Mouse (Mus musculus) embryonic facial prominence, embryonic 14.5 days (tissue): ENCODE measurements at regions not wholly inside any gene's neighbourhood (a gene's known extent, or its start where the extent isn't known, plus 50 kb on each side); places are given as distances from the start of the nearest gene placed in this dataset.

Experiments
- ATAC-seq: fragments of 200-750 bp; cut with Nextera tagmentation; 2 replicates; pipeline ENCODE4 v1.8.0; 2017; ENCODE audit warnings: low read depth, moderate number of reproducible peaks, moderate TSS enrichment
- DNase-seq: peaks from one replicate; pipeline ENCODE4 v3.0.0-alpha.2; 2015; ENCODE audit warnings: low spot score
- H3K27ac ChIP-seq: fragments of 300-500 bp; sonication (generic); replicated peaks from 2 replicates; pipeline ENCODE4 v1.5.1; 2014; ENCODE audit warnings: low read depth, mild to moderate bottlenecking, low read length, moderate library complexity
- H3K27me3 ChIP-seq: fragments of 300-500 bp; sonication (generic); replicated peaks from 2 replicates; pipeline ENCODE4 v1.6.1; 2014; ENCODE audit warnings: low read length; ENCODE audit not compliant: control insufficient read depth, insufficient read depth
- H3K36me3 ChIP-seq: fragments of 300-500 bp; sonication (generic); 2 replicates; pipeline ENCODE4 v1.6.1; 2014; ENCODE audit warnings: low read length, mixed read lengths; ENCODE audit not compliant: control insufficient read depth, insufficient read depth
- H3K4me1 ChIP-seq: fragments of 300-500 bp; sonication (generic); 2 replicates; pipeline ENCODE4 v1.6.1; 2014; ENCODE audit warnings: antibody characterized with exemption, low read length; ENCODE audit not compliant: control insufficient read depth, insufficient read depth
- H3K4me2 ChIP-seq: fragments of 300-500 bp; sonication (generic); 2 replicates; pipeline ENCODE4 v1.6.1; 2014; ENCODE audit warnings: low read depth, mild to moderate bottlenecking, low read length, moderate library complexity, mixed read lengths
- H3K4me3 ChIP-seq: fragments of 300-500 bp; sonication (generic); 2 replicates; pipeline ENCODE4 v1.5.1; 2014; ENCODE audit warnings: low read depth, mild to moderate bottlenecking, low read length
- H3K9ac ChIP-seq: fragments of 300-500 bp; sonication (generic); 2 replicates; pipeline ENCODE4 v1.6.1; 2014; ENCODE audit warnings: low read depth, mild to moderate bottlenecking, low read length, moderate library complexity, mixed read lengths
- H3K9me3 ChIP-seq: fragments of 300-500 bp; sonication (generic); 2 replicates; pipeline ENCODE4 v1.6.1; 2016; ENCODE audit warnings: low read length; ENCODE audit not compliant: control insufficient read depth
- WGBS: fragments of 180-500 bp; shearing (Covaris S2); extraction: QIAGEN DNeasy Blood & Tissue Kit; methylation state at CpG from one replicate; pipeline ENCODE4 v1.1.7; 2014; 5-methylcytosine and 5-hydroxymethylcytosine counted together

GRCm38 (mm10) chr13:60076147-60076800, 100.9 kb downstream of the Gas1 start:
- Histone ChIP-seq H3K36me3 (no peaks in the 10 kb centered on the region), H3K4me1 (peaks cover 14% of the 10 kb centered on the region), H3K27ac (peak overlapping the region; percentile 2; the same call in 1 of the 2 replicates), H3K27me3 (no peaks in the 10 kb centered on the region), H3K4me3 (no peak overlapping the region), H3K9ac (no peak overlapping the region), H3K9me3 (no peaks in the 10 kb centered on the region), H3K4me2 (no peak overlapping the region)
- WGBS: 46% methylated on average over 6 of the region's 6 CpGs
- ATAC-seq (0 out of 2 replicates have a peak, but pooled peaks have one; percentile 19), DNase-seq (no peak)

GRCm38 (mm10) chr13:60071595-60071994, 105.6 kb downstream of the Gas1 start:
- H3K4me2 ChIP-seq: peak overlapping the region; percentile 26
- ATAC-seq (peak; percentile 51), DNase-seq (peak; percentile 87)
- H3K9ac ChIP-seq: peak overlapping the region; percentile 21; the same call in 1 of the 2 replicates
- peak overlapping the region; percentile 80 for H3K27ac ChIP-seq
- H3K4me1 ChIP-seq: peaks cover 38% of the 10 kb centered on the region
- no peaks in the 10 kb centered on the region for H3K9me3 ChIP-seq
- H3K4me3 ChIP-seq: no peak overlapping the region
- H3K27me3 ChIP-seq: no peaks in the 10 kb centered on the region
- H3K36me3 ChIP-seq: no peaks in the 10 kb centered on the region
- 17% methylated on average over 9 of the region's 9 CpGs for WGBS

GRCm38 (mm10) chr13:60069196-60069595, 108.0 kb downstream of the Gas1 start:
- no peaks in the 10 kb centered on the region for H3K27me3 ChIP-seq
- H3K9me3 ChIP-seq: no peaks in the 10 kb centered on the region
- H3K27ac ChIP-seq: peak overlapping the region; percentile 70
- H3K4me3 ChIP-seq: no peak overlapping the region
- 0 out of 2 replicates have a peak overlapping the region, but pooled peaks have one; percentile 1 for H3K4me2 ChIP-seq
- H3K4me1 ChIP-seq: peaks cover 41% of the 10 kb centered on the region
- 18% methylated on average over 9 of the region's 9 CpGs for WGBS
- ATAC-seq (peak; percentile 65), DNase-seq (peak; percentile 93)
- H3K36me3 ChIP-seq: no peaks in the 10 kb centered on the region
- no peak overlapping the region for H3K9ac ChIP-seq

DNA sequence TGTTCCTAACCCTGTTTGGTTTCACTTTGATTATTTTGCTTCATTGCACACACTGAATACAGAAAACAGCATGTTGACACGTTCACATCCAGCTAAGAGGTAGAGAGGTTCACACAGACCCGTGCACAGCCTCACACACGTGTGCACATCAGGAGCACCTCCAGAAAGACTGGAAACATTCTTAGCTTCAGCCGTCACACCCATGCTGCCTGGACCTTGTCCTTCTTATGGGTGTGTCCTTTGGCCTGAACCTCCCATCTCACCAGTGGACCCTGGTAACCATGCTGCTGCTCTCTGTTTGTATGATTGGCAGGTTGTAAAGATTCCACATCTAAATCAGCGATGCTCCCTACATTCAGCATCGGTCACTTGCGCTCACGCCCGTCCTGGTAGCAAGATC, 109.8 kb downstream of the Gas1 start:
- no peak overlapping the region for H3K27ac ChIP-seq
- H3K4me2 ChIP-seq: no peak overlapping the region
- H3K9me3 ChIP-seq: no peaks in the 10 kb centered on the region
- no peak overlapping the region for H3K9ac ChIP-seq
- H3K4me1 ChIP-seq: peaks cover 40% of the 10 kb centered on the region
- no peaks in the 10 kb centered on the region for H3K36me3 ChIP-seq
- ATAC-seq: no peak
- WGBS: 85% methylated on average over 9 of the region's 9 CpGs
- no peak overlapping the region for H3K4me3 ChIP-seq
- no peaks in the 10 kb centered on the region for H3K27me3 ChIP-seq
- DNase-seq: no peak

- ATAC-seq: peak; percentile 57; the same call in 1 of the 2 replicates
- DNase-seq: no peak
- H3K9me3 ChIP-seq: no peaks in the 10 kb centered on the region
- no peak overlapping the region for H3K4me2 ChIP-seq
- no peak overlapping the region for H3K27ac ChIP-seq
- H3K27me3 ChIP-seq: no peaks in the 10 kb centered on the region
- peaks cover 14% of the 10 kb centered on the region; the same call in 1 of the 2 replicates for H3K4me1 ChIP-seq
- no peaks in the 10 kb centered on the region for H3K36me3 ChIP-seq
- H3K9ac ChIP-seq: no peak overlapping the region
- 63% methylated on average over 6 of the region's 6 CpGs for WGBS
- no peak overlapping the region for H3K4me3 ChIP-seq
Measured at GRCm38 (mm10) chr13:60061589-60061988, 115.6 kb downstream of the Gas1 start.

GRCm38 (mm10) chr13:60057761-60058274, 119.3 kb downstream of the Gas1 start:
- Histone ChIP-seq H3K9ac (no peak overlapping the region), H3K4me2 (no peak overlapping the region)

GRCm38 (mm10) chr13:60054531-60054930, 122.6 kb downstream of the Gas1 start:
- H3K27me3 ChIP-seq: no peaks in the 10 kb centered on the region
- peaks cover 16% of the 10 kb centered on the region for H3K4me1 ChIP-seq
- no peak overlapping the region for H3K9ac ChIP-seq
- H3K4me2 ChIP-seq: no peak overlapping the region
- no peak for DNase-seq
- no peaks in the 10 kb centered on the region for H3K36me3 ChIP-seq
- 23% methylated on average over 3 of the region's 3 CpGs for WGBS
- H3K27ac ChIP-seq: no peak overlapping the region
- no peak for ATAC-seq
- no peak overlapping the region for H3K4me3 ChIP-seq
- H3K9me3 ChIP-seq: no peaks in the 10 kb centered on the region

More at GRCm38 (mm10) chr13:60057761-60058274, 119.3 kb downstream of the Gas1 start:
- no peak; the same call in 1 of the 2 replicates for ATAC-seq
- Histone ChIP-seq H3K9me3 (no peaks in the 10 kb centered on the region), H3K27ac (peak overlapping the region; percentile 35; the same call in 1 of the 2 replicates), H3K36me3 (no peaks in the 10 kb centered on the region), H3K27me3 (no peaks in the 10 kb centered on the region), H3K4me3 (no peak overlapping the region), H3K4me1 (peaks cover 10% of the 10 kb centered on the region; the same call in 1 of the 2 replicates)
- DNase-seq: peak; percentile 87
- WGBS: 25% methylated on average over 13 of the region's 13 CpGs

- Histone ChIP-seq H3K4me3 (no peak overlapping the region), H3K4me2 (no peak overlapping the region), H3K4me1 (peaks cover 16% of the 10 kb centered on the region), H3K36me3 (no peaks in the 10 kb centered on the region), H3K27ac (no peak overlapping the region), H3K9me3 (no peaks in the 10 kb centered on the region), H3K27me3 (no peaks in the 10 kb centered on the region), H3K9ac (no peak overlapping the region)
- ATAC-seq (no peak), DNase-seq (no peak)
- 45% methylated on average over 9 of the region's 9 CpGs for WGBS
Measured at GRCm38 (mm10) chr13:60054081-60054480, 123.1 kb downstream of the Gas1 start.

GRCm38 (mm10) chr13:60051866-60052265, 125.3 kb downstream of the Gas1 start:
- WGBS: 47% methylated on average over 1 of the region's 1 CpGs
- Histone ChIP-seq H3K27ac (no peak overlapping the region), H3K36me3 (no peaks in the 10 kb centered on the region), H3K9me3 (no peaks in the 10 kb centered on the region), H3K9ac (no peak overlapping the region), H3K4me3 (no peak overlapping the region), H3K4me2 (no peak overlapping the region), H3K4me1 (peaks cover 29% of the 10 kb centered on the region), H3K27me3 (no peaks in the 10 kb centered on the region)
- ATAC-seq (no peak), DNase-seq (no peak)
